In the genomic region with DNA sequence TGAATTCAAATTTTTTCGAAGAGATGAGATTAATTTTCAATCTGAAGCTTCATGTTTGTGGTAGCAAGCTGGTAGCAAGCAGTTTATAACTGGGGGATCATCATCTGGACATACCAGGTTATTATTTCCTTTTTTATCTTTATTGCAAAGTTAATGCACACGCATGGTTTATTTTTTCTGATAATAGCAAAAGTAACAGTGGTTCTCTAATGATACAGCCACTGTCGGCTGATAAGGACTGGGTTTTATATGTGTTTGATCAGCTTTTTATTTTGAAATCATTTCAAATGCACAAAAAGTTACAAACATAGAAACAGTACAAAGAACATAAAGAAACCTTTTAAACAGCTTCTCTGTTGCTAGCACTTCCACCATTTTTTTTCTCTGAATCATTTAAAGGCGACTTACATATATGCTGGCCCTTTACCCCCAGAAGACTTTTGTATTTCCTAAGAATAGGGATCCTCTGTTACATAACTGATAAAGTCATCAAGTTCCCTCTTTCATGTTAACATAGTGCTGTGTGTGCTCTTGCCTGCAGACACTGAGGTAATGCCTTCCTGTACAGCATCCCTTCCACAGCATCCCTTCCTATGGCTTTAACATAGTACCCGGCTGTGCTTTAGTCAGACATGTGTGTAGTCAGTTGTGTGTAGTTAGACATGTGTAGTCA, we compare ENCODE assay signal across 22 mouse cellular contexts.
"Had no signal": no experiment of that assay in that cellular context is flagged by ENCODE, and none has a peak within 500 bp of the region (broad histone marks: within the 10 kb centered on the region; RNA-seq: fewer than 3 reads in every experiment).

No protein-coding gene starts in this region.

- H3K4me1 ChIP-seq: liver, embryonic 13.5 days; midbrain, embryonic 10.5 days; midbrain, embryonic 13.5 days; neural tube, embryonic 12.5 days had no signal

- DNase-seq: kidney, adult 11 months; kidney, adult 8-10 months; kidney, postnatal 10 days; kidney, postnatal 36 days; layer of hippocampus, postnatal 36 days; liver, embryonic 13.5 days; lung, adult 2 months; lung, postnatal 14 days; lung, postnatal 4 days; right cerebral cortex, postnatal 4 days; thymus, adult 2 months; thymus, postnatal 14 days; thymus, postnatal 4 days had no signal

- H3K4me3 ChIP-seq: kidney, embryonic 15.5 days; left cerebral cortex, adult 2 months; liver, embryonic 13.5 days; megakaryocyte, embryonic 14.5 days; midbrain, embryonic 10.5 days; midbrain, embryonic 13.5 days; myocyte; neural tube, embryonic 12.5 days had no signal

- H3K9me3 ChIP-seq: kidney, embryonic 15.5 days; liver, embryonic 13.5 days; megakaryocyte, embryonic 14.5 days; midbrain, embryonic 10.5 days; midbrain, embryonic 13.5 days; neural tube, embryonic 12.5 days had no signal

- H3K27ac ChIP-seq: kidney, embryonic 15.5 days; left cerebral cortex, adult 2 months; liver, embryonic 13.5 days; midbrain, embryonic 10.5 days; midbrain, embryonic 13.5 days; neural tube, embryonic 12.5 days; stomach, postnatal 0 days had no signal

- H3K4me2 ChIP-seq: kidney, embryonic 15.5 days; liver, embryonic 13.5 days; midbrain, embryonic 13.5 days; neural tube, embryonic 12.5 days had no signal

- ATAC-seq: midbrain, embryonic 13.5 days; midbrain, embryonic 16.5 days had no signal

- H3K9ac ChIP-seq: kidney, embryonic 15.5 days; liver, embryonic 13.5 days; midbrain, embryonic 13.5 days; neural tube, embryonic 12.5 days had no signal

- H3K27me3 ChIP-seq: kidney, embryonic 15.5 days; liver, embryonic 13.5 days; megakaryocyte, embryonic 14.5 days; midbrain, embryonic 13.5 days; neural tube, embryonic 12.5 days had no signal
